Mouse (Mus musculus) forebrain, embryonic 13.5 days (tissue): ENCODE data around the gene Tmem38b. TPM values are rescaled to one million over a fixed set of nuclear protein-coding genes. Genes with fewer than 3 reads are reported as not detected.
A peak's percentile ranks its signal among the peaks of the same experiment; 100 is the strongest.
"Not testable (repeated sequence)": the region's sequence is repeated elsewhere in the genome, so short reads cannot be mapped to it uniquely, and the experiment has no call there.

Experiments used
- ATAC-seq: fragments of 200-750 bp; cut with Nextera tagmentation; 2 replicates; pipeline ENCODE4 v1.8.0; 2017
- H3K27ac ChIP-seq: fragments of 300-500 bp; sonication (generic); 2 replicates; pipeline ENCODE4 v1.5.1; 2015; ENCODE audit warnings: inconsistent platforms, mild to moderate bottlenecking, moderate library complexity
- H3K27me3 ChIP-seq: fragments of 300-500 bp; sonication (generic); 2 replicates; pipeline ENCODE4 v1.6.1; 2015; ENCODE audit warnings: mild to moderate bottlenecking, inconsistent platforms
- H3K36me3 ChIP-seq: fragments of 300-500 bp; sonication (generic); 2 replicates; pipeline ENCODE4 v1.6.1; 2015; ENCODE audit warnings: mild to moderate bottlenecking, inconsistent platforms; ENCODE audit not compliant: poor library complexity, severe bottlenecking
- H3K4me1 ChIP-seq: fragments of 300-500 bp; sonication (generic); 2 replicates; pipeline ENCODE4 v1.6.1; 2015; ENCODE audit warnings: inconsistent platforms
- H3K4me2 ChIP-seq: fragments of 300-500 bp; sonication (generic); 2 replicates; pipeline ENCODE4 v1.6.1; 2015; ENCODE audit warnings: inconsistent platforms, mild to moderate bottlenecking, moderate library complexity
- H3K4me3 ChIP-seq: fragments of 300-500 bp; sonication (generic); 2 replicates; pipeline ENCODE4 v1.5.1; 2015; ENCODE audit warnings: mild to moderate bottlenecking, inconsistent platforms
- H3K9ac ChIP-seq: fragments of 300-500 bp; sonication (generic); 2 replicates; pipeline ENCODE4 v1.6.1; 2015; ENCODE audit warnings: mild to moderate bottlenecking, inconsistent platforms
- H3K9me3 ChIP-seq: fragments of 300-500 bp; sonication (generic); replicated peaks from 2 replicates; pipeline ENCODE4 v1.6.1; 2016; ENCODE audit warnings: inconsistent platforms
- WGBS: fragments of 180-500 bp; shearing (Covaris S2); methylation state at CpG from one replicate; pipeline ENCODE4 v1.1.7; 2015; 5-methylcytosine and 5-hydroxymethylcytosine counted together
- polyA plus RNA-seq: library from polyadenylated mRNA; unstranded; fragments of >200 nt; fragmentation: Nextera tagmentation; extraction: Ambion mirVana; gene quantifications from 2 replicates; pipeline ENCODE4 v1.2.1, GENCODE M21; 2015

Gene Tmem38b
- polyA plus RNA-seq, 1 experiment from 2014 or later: 6.8 TPM

DNA sequence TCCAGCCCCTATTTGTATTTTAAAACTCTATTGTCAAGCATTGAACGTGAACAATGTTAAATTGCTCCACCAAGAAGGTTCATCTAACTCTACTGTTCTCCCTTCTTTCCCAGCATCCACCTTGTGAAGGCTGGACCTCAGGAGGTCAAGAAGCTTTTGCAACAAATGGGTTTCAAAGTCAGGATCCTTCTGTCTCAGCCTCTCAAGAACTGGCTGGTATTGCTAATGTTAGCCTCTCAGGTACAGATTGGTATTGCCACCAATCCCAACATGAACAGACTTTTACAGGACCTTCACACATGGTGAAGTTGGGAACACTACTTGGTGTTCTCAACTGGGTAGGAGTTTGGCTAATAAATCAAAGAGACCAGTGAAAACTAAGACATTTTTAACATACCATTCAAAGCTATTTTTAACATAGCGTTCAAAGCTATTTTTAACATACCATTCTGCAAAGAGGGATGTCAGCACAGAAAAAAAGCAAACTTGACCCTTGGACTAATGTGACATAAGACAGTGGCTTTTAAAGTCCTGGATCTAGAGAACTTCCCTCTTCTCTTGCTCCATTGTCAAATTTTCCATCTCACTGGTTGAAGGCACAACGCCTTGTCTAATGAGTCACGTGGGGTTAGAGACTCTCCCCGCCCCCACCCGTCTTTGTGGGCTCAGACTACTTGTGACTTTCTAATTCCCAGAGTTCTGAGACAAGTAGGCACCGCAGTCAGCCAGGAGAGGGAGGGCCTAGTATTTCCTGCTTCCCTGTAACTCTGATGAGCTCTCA is 26.8 kb upstream of the Tmem38b start:
- peaks cover 3% of the 10 kb centered on the region; the same call in 1 of the 2 replicates for H3K27me3 ChIP-seq
- no peak overlapping the region for H3K27ac ChIP-seq
- H3K4me1 ChIP-seq: peaks cover 29% of the 10 kb centered on the region
- H3K4me3 ChIP-seq: no peak overlapping the region
- no peak for ATAC-seq
- no peaks in the 10 kb centered on the region for H3K36me3 ChIP-seq
- H3K9ac ChIP-seq: no peak overlapping the region
- 25% methylated on average over 7 of the region's 7 CpGs for WGBS
- no peaks in the 10 kb centered on the region; the same call in 1 of the 2 replicates for H3K9me3 ChIP-seq
- no peak overlapping the region for H3K4me2 ChIP-seq

DNA sequence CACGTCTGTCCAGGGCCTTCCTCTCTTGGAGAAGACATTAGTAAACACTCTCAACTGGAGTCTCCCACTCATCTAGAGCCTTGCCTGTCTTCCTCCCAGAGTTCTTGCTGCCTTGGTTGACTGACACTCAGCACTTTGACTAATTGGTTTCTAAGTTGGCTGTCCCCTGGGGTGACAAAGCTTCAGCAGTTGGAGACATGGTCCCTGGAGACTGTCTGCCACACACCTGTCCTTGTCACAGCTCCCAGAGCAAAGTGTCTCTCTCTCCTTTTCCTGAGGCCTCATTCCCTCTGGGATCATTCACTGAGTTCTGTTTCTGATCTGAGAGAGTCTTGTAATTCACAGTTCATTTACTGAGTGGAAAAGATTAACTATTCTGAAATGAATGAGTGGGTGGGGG is 26.1 kb upstream of the Tmem38b start:
- Histone ChIP-seq H3K4me3 (no peak overlapping the region), H3K9ac (no peak overlapping the region), H3K36me3 (no peaks in the 10 kb centered on the region), H3K4me1 (peaks cover 29% of the 10 kb centered on the region), H3K9me3 (peaks cover 3% of the 10 kb centered on the region; the same call in 1 of the 2 replicates), H3K27ac (no peak overlapping the region), H3K27me3 (peaks cover 3% of the 10 kb centered on the region; the same call in 1 of the 2 replicates), H3K4me2 (no peak overlapping the region)
- ATAC-seq: peak; percentile 46; the same call in 1 of the 2 replicates
- WGBS: 41% methylated on average over 1 of the region's 1 CpGs

GRCm38 (mm10) chr4:53803674-53804073 is 22.2 kb upstream of the Tmem38b start:
- 90% methylated on average over 8 of the region's 8 CpGs for WGBS

DNA sequence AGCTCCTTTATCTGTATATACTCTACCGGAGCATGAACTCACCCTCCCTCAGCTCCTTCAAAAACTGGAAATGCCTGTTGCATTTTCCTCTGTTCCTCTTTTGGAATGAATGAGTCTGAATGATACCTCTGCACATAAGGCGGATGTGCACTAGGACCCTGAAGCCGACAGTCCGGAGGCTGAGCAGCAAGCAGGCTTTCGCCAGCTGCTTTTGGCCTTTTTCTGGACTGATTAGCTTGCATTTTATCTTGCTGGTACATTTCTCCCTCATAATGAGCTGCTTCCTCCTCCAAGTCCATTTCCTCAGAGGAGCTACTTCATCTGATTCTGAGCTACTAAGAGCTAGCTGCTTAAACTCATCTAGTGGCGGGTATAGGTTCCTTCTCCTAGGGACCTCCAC is 19.4 kb upstream of the Tmem38b start:
- 78% methylated on average over 6 of the region's 6 CpGs for WGBS
- H3K4me1 ChIP-seq, H3K27ac ChIP-seq, H3K9me3 ChIP-seq, H3K36me3 ChIP-seq, H3K9ac ChIP-seq, ATAC-seq, H3K4me3 ChIP-seq, H3K27me3 ChIP-seq, H3K4me2 ChIP-seq: not testable (repeated sequence)

More at GRCm38 (mm10) chr4:53803674-53804073, 22.2 kb upstream of the Tmem38b start:
- ATAC-seq, H3K4me1 ChIP-seq, H3K4me3 ChIP-seq, H3K36me3 ChIP-seq, H3K9me3 ChIP-seq, H3K9ac ChIP-seq, H3K27me3 ChIP-seq, H3K27ac ChIP-seq, H3K4me2 ChIP-seq: not testable (repeated sequence)

GRCm38 (mm10) chr4:53818320-53818719 is 7.5 kb upstream of the Tmem38b start:
- no peak overlapping the region for H3K27ac ChIP-seq
- no peaks in the 10 kb centered on the region for H3K36me3 ChIP-seq
- WGBS: 71% methylated on average over 5 of the region's 5 CpGs
- no peak overlapping the region for H3K9ac ChIP-seq
- no peak for ATAC-seq
- no peak overlapping the region for H3K4me2 ChIP-seq
- no peak overlapping the region for H3K4me3 ChIP-seq
- no peaks in the 10 kb centered on the region for H3K4me1 ChIP-seq
- no peaks in the 10 kb centered on the region for H3K9me3 ChIP-seq
- no peaks in the 10 kb centered on the region for H3K27me3 ChIP-seq

- 48% methylated on average over 6 of the region's 6 CpGs for WGBS
- H3K27ac ChIP-seq: no peak overlapping the region
- H3K4me1 ChIP-seq: peaks cover 6% of the 10 kb centered on the region
- H3K36me3 ChIP-seq: no peaks in the 10 kb centered on the region
- no peak overlapping the region for H3K9ac ChIP-seq
- H3K27me3 ChIP-seq: no peaks in the 10 kb centered on the region
- no peak overlapping the region for H3K4me2 ChIP-seq
- no peak for ATAC-seq
- no peaks in the 10 kb centered on the region for H3K9me3 ChIP-seq
- no peak overlapping the region for H3K4me3 ChIP-seq
Measured at GRCm38 (mm10) chr4:53823697-53824096, 2.1 kb upstream of the Tmem38b start.

DNA sequence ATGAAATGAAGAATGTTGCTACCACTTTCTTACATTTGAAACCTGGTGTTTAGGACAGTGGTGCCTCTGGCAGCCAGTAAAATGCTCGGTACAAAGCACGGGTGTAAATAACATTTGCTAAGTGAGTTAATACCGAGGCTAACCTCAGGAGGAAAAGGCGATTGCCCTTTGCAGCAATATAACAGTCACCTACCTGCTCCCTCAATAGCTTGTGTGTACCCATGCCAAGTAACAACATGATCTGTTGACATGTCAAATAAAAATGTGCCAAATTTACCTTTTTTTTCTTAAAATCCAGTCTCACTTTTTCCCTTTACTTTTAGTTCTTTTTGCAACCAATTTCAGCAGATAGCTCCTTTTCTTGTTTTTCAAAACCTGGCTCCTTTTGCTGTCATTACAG is 1.0 kb upstream of the Tmem38b start:
- no peaks in the 10 kb centered on the region for H3K9me3 ChIP-seq
- no peak overlapping the region for H3K4me3 ChIP-seq
- no peaks in the 10 kb centered on the region for H3K27me3 ChIP-seq
- 82% methylated on average over 4 of the region's 4 CpGs for WGBS
- no peak overlapping the region for H3K4me2 ChIP-seq
- H3K36me3 ChIP-seq: no peaks in the 10 kb centered on the region
- ATAC-seq: no peak
- H3K9ac ChIP-seq: no peak overlapping the region
- no peak overlapping the region for H3K27ac ChIP-seq
- H3K4me1 ChIP-seq: peaks cover 6% of the 10 kb centered on the region

- H3K9ac ChIP-seq: peak overlapping the region; percentile 73
- peak overlapping the region; percentile 72 for H3K4me2 ChIP-seq
- peaks cover 6% of the 10 kb centered on the region for H3K4me1 ChIP-seq
- H3K27ac ChIP-seq: no peak overlapping the region
- no peak for ATAC-seq
- peak overlapping the region; percentile 78 for H3K4me3 ChIP-seq
- 12% methylated on average over 11 of the region's 11 CpGs for WGBS
- H3K36me3 ChIP-seq: no peaks in the 10 kb centered on the region
- H3K27me3 ChIP-seq: no peaks in the 10 kb centered on the region
- H3K9me3 ChIP-seq: no peaks in the 10 kb centered on the region
Measured at GRCm38 (mm10) chr4:53826641-53827248, 900 bp downstream of the Tmem38b start.

- H3K4me3 ChIP-seq: no peak overlapping the region
- no peaks in the 10 kb centered on the region for H3K9me3 ChIP-seq
- WGBS: 84% methylated on average over 5 of the region's 5 CpGs
- no peaks in the 10 kb centered on the region for H3K27me3 ChIP-seq
- H3K4me1 ChIP-seq: peaks cover 6% of the 10 kb centered on the region
- H3K27ac ChIP-seq: no peak overlapping the region
- no peak overlapping the region for H3K9ac ChIP-seq
- no peaks in the 10 kb centered on the region for H3K36me3 ChIP-seq
- H3K4me2 ChIP-seq: no peak overlapping the region
- ATAC-seq: no peak
Measured at GRCm38 (mm10) chr4:53827869-53828268, 2.0 kb downstream of the Tmem38b start.

GRCm38 (mm10) chr4:53828914-53829313 is 3.1 kb downstream of the Tmem38b start:
- no peaks in the 10 kb centered on the region for H3K27me3 ChIP-seq
- no peak for ATAC-seq
- H3K4me3 ChIP-seq: no peak overlapping the region
- peaks cover 6% of the 10 kb centered on the region for H3K4me1 ChIP-seq
- H3K9ac ChIP-seq: no peak overlapping the region
- H3K36me3 ChIP-seq: no peaks in the 10 kb centered on the region
- H3K4me2 ChIP-seq: no peak overlapping the region
- WGBS: 89% methylated on average over 3 of the region's 3 CpGs
- no peaks in the 10 kb centered on the region for H3K9me3 ChIP-seq
- H3K27ac ChIP-seq: no peak overlapping the region

DNA sequence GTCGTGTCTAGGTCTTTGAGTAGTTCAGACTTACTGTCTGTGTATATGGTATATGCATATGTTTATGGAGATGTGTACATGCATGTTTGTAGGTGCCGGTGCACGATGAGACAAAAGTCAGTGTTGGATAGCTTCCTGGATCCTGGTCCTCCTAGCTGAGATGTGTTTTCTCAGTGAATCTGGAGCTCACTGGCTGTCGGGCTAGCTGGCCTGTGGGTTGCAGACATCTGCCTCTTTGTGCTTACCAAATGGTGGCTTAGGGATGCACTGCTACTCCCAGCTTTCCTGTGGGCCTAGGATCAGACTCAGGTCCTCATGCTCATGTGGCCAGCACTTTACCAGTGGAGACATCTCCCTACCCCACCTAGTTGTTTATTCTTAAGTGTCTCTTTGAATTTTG is 4.2 kb downstream of the Tmem38b start:
- no peak for ATAC-seq
- H3K4me3 ChIP-seq: no peak overlapping the region
- H3K36me3 ChIP-seq: no peaks in the 10 kb centered on the region
- 92% methylated on average over 4 of the region's 4 CpGs for WGBS
- no peak overlapping the region for H3K4me2 ChIP-seq
- H3K4me1 ChIP-seq: peaks cover 6% of the 10 kb centered on the region
- H3K27me3 ChIP-seq: no peaks in the 10 kb centered on the region
- H3K27ac ChIP-seq: no peak overlapping the region
- H3K9ac ChIP-seq: no peak overlapping the region
- no peaks in the 10 kb centered on the region for H3K9me3 ChIP-seq

- H3K27me3 ChIP-seq: no peaks in the 10 kb centered on the region
- H3K4me3 ChIP-seq: no peak overlapping the region
- no peaks in the 10 kb centered on the region for H3K9me3 ChIP-seq
- H3K4me2 ChIP-seq: no peak overlapping the region
- 94% methylated on average over 2 of the region's 2 CpGs for WGBS
- H3K4me1 ChIP-seq: peaks cover 6% of the 10 kb centered on the region
- ATAC-seq: no peak
- no peaks in the 10 kb centered on the region for H3K36me3 ChIP-seq
- H3K9ac ChIP-seq: no peak overlapping the region
- no peak overlapping the region for H3K27ac ChIP-seq
Measured at GRCm38 (mm10) chr4:53830579-53830978, 4.7 kb downstream of the Tmem38b start.
